Mouse (Mus musculus) lung, adult 2 months (tissue): ENCODE results near the gene Fyco1. TPM values are rescaled to one million over a fixed set of nuclear protein-coding genes. Genes with fewer than 3 reads are reported as not detected.

Experiments used
- DNase-seq: peaks from one replicate; pipeline ENCODE4 v3.0.0; 2022
- H3K4me1 ChIP-seq: fragments of 200-500 bp; 2 replicates; pipeline ENCODE4 v1.6.1; 2011; ENCODE audit warnings: low read length; ENCODE audit not compliant: control insufficient read depth, insufficient read depth
- H3K4me3 ChIP-seq: fragments of 200-500 bp; replicated peaks from 2 replicates; pipeline ENCODE3; 2011; ENCODE audit warnings: low read depth, mild to moderate bottlenecking, control low read depth, low read length; ENCODE audit errors: extremely low read depth
- CTCF ChIP-seq: fragments of 200-500 bp; IDR thresholded peaks from 2 replicates; pipeline ENCODE4 v1.5.1; 2011; ENCODE audit warnings: mild to moderate bottlenecking, low read length, control low read depth; ENCODE audit not compliant: insufficient read depth
- POLR2A ChIP-seq: fragments of 200-500 bp; IDR thresholded peaks from 2 replicates; pipeline ENCODE4 v1.6.1; 2011; ENCODE audit warnings: low read depth, mild to moderate bottlenecking, control low read depth, low read length, borderline replicate concordance; ENCODE audit errors: extremely low read depth
- WGBS: fragments of 180-500 bp; shearing (Covaris S2); methylation state at CpG from one replicate; pipeline ENCODE4 v1.1.7; 2018; 5-methylcytosine and 5-hydroxymethylcytosine counted together
- polyA plus RNA-seq: library from polyadenylated mRNA; depleted of rRNA; stranded (reverse); fragments of >200 nt; gene quantifications from 2 replicates; pipeline ENCODE4 v1.2.3, GENCODE M21; 2012

Fyco1 gene
- polyA plus RNA-seq, 1 experiment = 14.4 TPM

DNA sequence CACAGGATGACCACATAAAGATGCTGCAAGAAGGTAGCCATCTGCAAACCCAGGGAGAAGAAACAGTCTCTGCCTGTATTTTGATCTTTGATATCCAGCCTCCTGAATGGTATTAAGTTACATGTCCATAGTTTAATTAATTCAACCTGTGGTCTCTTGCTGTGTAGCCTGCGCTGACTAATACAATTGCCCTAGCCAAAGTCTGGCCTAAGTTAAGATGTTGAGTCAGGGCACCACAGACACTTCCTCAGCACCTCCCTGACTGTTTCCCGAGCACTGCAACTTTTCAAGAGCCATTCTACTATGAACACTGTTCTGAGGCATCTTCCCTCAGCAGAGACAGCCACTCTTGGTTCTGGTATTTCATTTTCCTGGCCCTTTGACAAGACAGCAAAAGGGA is 33.1 kb downstream of the Fyco1 start:
- Histone ChIP-seq H3K4me1 (no peaks in the 10 kb centered on the region), H3K4me3 (no peak overlapping the region)
- 86% methylated on average over 2 of the region's 2 CpGs for WGBS
- no peak for DNase-seq
- TF ChIP-seq POLR2A = no peak
- TF ChIP-seq CTCF = no peak

DNA sequence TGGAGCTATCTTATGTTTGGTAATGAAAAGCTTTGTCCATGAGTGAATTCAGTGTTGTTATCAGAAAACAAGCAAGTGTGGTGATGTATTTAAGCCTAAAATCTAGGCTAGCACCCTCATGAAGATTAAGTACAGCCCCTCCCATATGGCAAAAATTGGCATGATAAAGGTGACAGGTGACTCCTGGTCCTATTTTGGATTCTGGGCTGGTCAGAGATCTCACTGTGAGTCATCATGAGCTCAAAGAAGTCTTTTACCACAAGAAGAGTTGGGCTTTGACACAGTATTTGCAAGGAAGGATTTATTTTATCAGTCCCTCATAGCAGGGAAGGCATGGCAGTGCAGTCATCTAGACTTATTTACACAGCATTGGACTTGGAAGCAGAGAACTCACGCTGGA is 35.7 kb downstream of the Fyco1 start:
- TF ChIP-seq CTCF (no peak), POLR2A (no peak)
- no peak overlapping the region for H3K4me3 ChIP-seq
- no peaks in the 10 kb centered on the region for H3K4me1 ChIP-seq
- no peak for DNase-seq
- WGBS = 63% methylated on average over 1 of the region's 1 CpGs

DNA sequence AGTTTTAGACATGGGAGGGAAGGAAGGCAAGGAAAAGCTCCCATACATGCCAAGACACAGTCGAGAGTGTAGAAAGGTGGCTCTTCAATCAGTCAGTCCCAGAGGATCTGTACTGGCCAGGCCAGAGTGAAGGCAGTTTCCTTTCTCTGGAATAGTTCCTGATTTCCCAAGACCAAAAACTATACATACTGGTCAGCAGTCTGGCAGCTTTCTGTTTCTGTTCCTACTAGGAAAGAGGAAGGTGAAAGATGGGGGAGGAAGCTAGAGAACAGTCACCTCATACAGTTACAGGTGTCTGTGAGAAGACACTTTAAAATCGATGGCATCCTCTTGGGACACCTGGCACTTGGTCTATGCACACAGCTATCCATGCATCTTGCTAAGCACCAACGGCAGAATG is 36.3 kb downstream of the Fyco1 start:
- WGBS = 74% methylated on average over 3 of the region's 3 CpGs
- TF ChIP-seq CTCF = no peak
- TF ChIP-seq POLR2A = no peak
- H3K4me1 ChIP-seq = no peaks in the 10 kb centered on the region
- DNase-seq = no peak
- no peak overlapping the region for H3K4me3 ChIP-seq

DNA sequence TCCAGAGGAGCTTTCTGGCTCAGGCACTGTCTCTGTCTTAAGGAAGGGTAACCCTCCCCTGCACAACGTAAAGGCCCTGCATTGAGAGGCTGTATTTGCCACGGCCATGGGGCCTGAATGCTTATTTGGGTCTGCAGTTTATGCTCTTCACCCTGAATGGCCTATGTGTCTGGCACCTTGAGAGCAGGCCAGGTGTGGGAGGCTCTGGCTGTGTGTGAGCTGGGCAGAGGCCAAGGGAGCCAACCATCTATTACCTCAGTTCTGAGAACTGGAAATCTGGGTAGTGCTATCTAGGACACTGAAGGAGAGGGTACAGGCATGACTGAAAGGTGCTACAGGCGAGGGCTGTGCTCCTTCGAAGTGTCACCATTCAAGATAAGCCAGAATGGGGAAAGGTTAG is 36.9 kb downstream of the Fyco1 start:
- Histone ChIP-seq H3K4me1 (no peaks in the 10 kb centered on the region), H3K4me3 (no peak overlapping the region)
- DNase-seq = no peak
- TF ChIP-seq POLR2A = no peak
- TF ChIP-seq CTCF = no peak
- 75% methylated on average over 4 of the region's 4 CpGs for WGBS

DNA sequence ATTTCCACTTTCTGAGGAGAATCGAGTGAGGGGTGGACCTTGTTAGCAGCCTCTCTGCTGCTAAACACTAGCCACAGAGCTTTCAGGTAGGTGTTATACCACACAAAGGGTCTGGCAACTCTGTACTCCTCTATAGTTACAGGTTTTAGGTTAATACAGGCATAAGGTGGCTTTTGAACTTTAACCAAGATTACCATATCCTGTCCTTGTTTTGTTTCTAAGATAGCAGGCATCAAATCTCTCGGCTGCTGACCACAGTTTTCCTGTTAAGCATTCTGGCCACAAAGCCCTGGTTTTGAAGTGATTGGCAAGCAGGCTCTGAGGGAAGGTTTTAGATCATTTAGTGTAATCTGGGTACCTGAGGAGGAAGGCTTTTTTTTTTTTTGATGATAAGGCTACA is 37.4 kb downstream of the Fyco1 start:
- WGBS = 64% methylated on average over 2 of the region's 2 CpGs
- Histone ChIP-seq H3K4me3 (no peak overlapping the region), H3K4me1 (no peaks in the 10 kb centered on the region)
- no peak for DNase-seq
- TF ChIP-seq CTCF = no peak
- no peak for TF ChIP-seq POLR2A

DNA sequence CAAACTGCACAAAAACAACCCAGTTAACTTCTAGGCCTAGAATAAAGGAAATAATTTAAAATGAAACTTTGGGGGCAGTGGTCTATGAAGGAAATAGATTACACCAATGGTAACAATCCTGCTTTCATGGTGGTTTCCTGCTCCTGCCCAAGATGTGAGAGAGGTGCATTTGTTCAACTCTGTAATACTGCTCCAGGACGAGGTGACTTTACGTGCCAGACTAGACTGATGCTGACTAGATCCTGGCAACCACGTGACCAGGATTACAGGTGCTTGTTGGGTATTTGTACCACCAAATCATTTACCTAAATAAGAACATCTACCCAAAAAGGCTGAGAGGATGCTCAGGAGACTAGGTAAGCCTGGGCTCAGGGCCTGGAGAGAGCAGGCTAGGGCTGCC is 39.9 kb downstream of the Fyco1 start:
- no peak for TF ChIP-seq CTCF
- TF ChIP-seq POLR2A = no peak
- WGBS = 79% methylated on average over 3 of the region's 3 CpGs
- no peak for DNase-seq
- no peak overlapping the region for H3K4me3 ChIP-seq
- H3K4me1 ChIP-seq = no peaks in the 10 kb centered on the region; the same call in 1 of the 2 replicates

DNA sequence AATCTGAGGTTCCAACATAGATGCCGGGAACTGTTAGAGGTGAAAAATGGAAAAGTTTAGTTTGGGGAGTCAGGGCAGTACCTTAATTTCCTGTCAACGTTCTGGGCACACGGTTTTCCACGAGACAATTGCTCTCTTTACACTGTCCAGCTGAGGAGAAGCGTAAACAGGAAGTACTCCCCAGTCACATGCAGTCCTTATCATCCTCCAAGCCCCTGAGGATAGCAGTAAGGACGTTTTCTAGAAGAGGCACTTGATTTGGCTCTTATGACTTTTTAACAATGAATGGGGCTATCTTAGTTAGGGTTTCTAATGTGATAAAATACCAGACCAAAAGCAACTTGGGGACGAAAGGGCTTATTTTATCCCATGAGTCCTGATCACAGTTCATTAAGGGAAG is 43.1 kb downstream of the Fyco1 start:
- no peaks in the 10 kb centered on the region; the same call in 1 of the 2 replicates for H3K4me1 ChIP-seq
- 39% methylated on average over 7 of the region's 7 CpGs for WGBS
- no peak for TF ChIP-seq POLR2A
- no peak for TF ChIP-seq CTCF
- H3K4me3 ChIP-seq = no peak overlapping the region
- DNase-seq = no peak

DNA sequence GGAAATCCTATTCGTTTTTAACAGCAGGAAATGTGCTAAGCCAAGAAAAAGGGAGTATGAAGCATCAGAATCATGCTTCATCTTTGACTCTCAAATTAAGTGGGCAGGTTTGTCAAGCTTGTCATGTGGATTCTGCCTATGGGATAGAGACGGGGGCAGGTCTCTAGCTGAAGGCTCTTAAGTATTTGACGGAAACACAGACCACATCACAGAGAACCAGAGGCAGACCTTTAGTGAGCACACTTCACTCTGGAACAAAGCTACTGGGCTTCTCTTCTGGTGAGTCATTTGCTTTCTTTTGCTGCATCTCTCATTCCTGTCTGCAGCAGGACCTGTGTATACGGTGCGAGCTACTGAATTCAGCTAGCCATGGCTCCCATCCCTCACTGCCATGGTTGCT is 45.4 kb downstream of the Fyco1 start, which contains the start of gene Cxcr6:
Gene Cxcr6, plus strand, starts transcription at position 209 of the 400 bp plus-strand sequence.
- no peak within 1 kb of the TSS for H3K4me3 ChIP-seq
- 85% methylated on average over 5 of the region's 5 CpGs for WGBS
- TF ChIP-seq CTCF (no peak), POLR2A (no peak)
- DNase-seq = no peak
- no peaks in the 10 kb centered on the region; the same call in 1 of the 2 replicates for H3K4me1 ChIP-seq

DNA sequence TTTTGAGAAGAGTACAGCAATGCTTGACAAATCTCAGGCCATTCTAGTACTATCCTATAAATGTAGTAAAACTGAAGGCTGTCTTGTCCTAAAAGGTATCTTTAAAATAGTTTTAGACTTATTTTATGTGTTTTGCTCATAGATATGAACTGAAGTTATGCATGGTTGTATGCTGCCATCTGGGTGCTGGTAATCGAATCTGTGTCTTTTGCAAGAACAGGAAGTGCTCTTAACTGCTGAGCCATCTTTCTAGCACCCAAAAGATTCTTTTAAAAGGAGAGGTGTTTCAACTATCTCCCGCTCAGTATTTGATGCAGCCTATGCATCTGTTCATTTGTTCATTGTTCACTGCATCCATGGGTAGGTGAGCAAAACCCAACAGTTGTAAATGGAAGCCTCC is 46.5 kb downstream of the Fyco1 start:
- TF ChIP-seq CTCF = no peak
- no peak for TF ChIP-seq POLR2A
- no peaks in the 10 kb centered on the region; the same call in 1 of the 2 replicates for H3K4me1 ChIP-seq
- DNase-seq = no peak
- 80% methylated on average over 2 of the region's 2 CpGs for WGBS
- no peak overlapping the region for H3K4me3 ChIP-seq

DNA sequence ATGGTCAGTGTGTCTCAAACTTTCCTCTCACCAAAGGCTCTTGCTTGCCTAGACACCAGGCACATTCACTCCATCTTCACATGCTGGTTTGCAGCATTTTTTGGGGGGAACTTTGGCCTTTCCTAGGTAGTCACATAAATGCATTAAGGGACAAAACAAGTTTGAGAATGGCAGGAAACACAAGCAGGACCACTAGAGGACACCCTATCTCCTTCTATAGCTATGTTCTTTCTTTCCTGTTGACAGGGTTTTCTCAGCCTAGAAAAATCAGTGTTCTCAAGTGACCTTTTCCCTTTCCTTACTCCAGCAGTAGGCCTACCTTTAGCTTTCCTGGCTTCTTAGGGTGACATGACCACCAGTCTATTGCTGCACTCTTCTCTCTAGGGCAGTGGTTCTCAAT is 48.8 kb downstream of the Fyco1 start:
- Histone ChIP-seq H3K4me1 (no peaks in the 10 kb centered on the region), H3K4me3 (no peak overlapping the region)
- no peak for DNase-seq
- TF ChIP-seq CTCF = no peak
- no peak for TF ChIP-seq POLR2A
